ENCODE assay signal across 16 mouse cellular contexts in the genomic region with DNA sequence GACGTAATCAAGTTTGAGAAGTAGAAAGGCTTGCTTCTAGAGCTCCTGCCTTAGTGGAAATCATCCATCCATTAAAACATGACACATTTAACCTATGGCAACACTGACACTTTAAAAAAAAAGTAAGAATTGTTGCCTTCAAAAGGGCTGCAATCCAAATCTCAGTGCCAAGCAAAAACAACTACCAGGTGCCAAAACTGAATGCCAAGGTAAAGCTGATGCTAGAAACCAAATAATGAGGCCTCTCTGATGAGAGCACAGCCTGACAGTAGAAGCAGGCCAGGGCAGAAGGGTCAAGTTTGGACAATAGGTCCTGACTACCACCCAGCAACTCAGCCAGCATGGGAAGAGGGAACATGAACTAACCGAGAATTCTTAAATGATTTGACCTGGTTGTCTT.
"Had no signal": no experiment of that assay in that cellular context is flagged by ENCODE, and none has a peak within 500 bp of the region (broad histone marks: within the 10 kb centered on the region; RNA-seq: fewer than 3 reads in every experiment).

No protein-coding gene starts in this region.

- H3K4me1 ChIP-seq: liver, embryonic 13.5 days; liver, embryonic 15.5 days; midbrain, embryonic 10.5 days; midbrain, embryonic 12.5 days; neural tube, embryonic 13.5 days; stomach, embryonic 15.5 days had no signal

- H3K9ac ChIP-seq: liver, embryonic 13.5 days; liver, embryonic 15.5 days; lung, embryonic 14.5 days; midbrain, embryonic 12.5 days; neural tube, embryonic 13.5 days; stomach, embryonic 15.5 days had no signal

- H3K27me3 ChIP-seq: liver, embryonic 13.5 days; liver, embryonic 15.5 days; midbrain, embryonic 12.5 days; neural tube, embryonic 13.5 days; stomach, embryonic 15.5 days had no signal

- DNase-seq: liver, embryonic 13.5 days; lung, adult 18-20 months; lung, embryonic 14.5 days; lung, postnatal 10 days; lung, postnatal 4 days; midbrain, embryonic 14.5 days; right cerebral cortex, postnatal 14 days; thymus, adult 18-20 months; thymus, postnatal 14 days; thymus, postnatal 36 days had no signal

- H3K4me3 ChIP-seq: liver, embryonic 13.5 days; liver, embryonic 15.5 days; midbrain, embryonic 10.5 days; midbrain, embryonic 12.5 days; myocyte; neural tube, embryonic 13.5 days; stomach, embryonic 15.5 days had no signal

- H3K27ac ChIP-seq: liver, embryonic 13.5 days; liver, embryonic 15.5 days; midbrain, embryonic 10.5 days; midbrain, embryonic 12.5 days; neural tube, embryonic 13.5 days; stomach, embryonic 15.5 days had no signal

- H3K36me3 ChIP-seq: midbrain, embryonic 10.5 days; midbrain, embryonic 12.5 days; neural tube, embryonic 13.5 days; stomach, embryonic 15.5 days had no signal
